Mouse (Mus musculus): ENCODE measurements around the gene Prmt7. TPM values are rescaled to one million over a fixed set of nuclear protein-coding genes. Genes with fewer than 3 reads are reported as not detected.

Prmt7 gene
- total RNA-seq, 2 experiments from 2014 or later = 34.4 to 37.6 TPM

DNA sequence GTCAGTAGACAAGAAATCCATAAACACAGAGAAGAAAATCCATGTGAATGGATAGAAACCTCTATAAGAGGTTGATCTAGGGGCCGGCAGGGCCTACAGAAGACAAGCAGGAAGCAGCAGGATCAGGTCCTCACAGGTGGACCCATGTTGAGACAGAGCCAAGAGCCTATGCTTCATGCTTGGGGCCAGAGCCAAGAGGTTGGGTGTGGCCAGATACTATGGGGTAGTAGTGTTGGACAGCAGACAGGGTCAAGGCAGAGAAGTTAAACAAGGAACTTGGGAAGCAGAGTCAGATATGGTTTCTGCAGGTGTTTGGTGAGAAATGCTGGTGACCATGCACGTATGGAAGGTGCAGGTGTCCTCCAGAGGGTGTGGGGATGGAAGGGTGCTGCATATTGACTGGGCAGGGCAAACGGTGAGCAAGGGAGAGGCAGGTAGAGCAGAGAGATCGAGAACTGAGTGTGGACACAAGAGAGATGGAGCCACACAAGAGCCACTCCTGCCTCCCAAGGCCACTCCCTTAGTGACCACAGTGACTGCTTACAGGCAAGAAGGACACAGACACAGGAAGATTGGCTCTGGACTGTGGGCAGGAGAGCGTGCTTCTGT lies 66.1 kb downstream of the Prmt7 start:
- intact Hi-C loops (cut with DNase I) = no loop called here
- DNase-seq (ENCODE audit: low spot score in 2 of 2) = no peak

- DNase-seq (ENCODE audit: low spot score in 2 of 2) = no peak
- intact Hi-C loops (cut with DNase I) = no loop called here
Measured at GRCm38 (mm10) chr8:106278367-106279042, 67.8 kb downstream of the Prmt7 start.

DNA sequence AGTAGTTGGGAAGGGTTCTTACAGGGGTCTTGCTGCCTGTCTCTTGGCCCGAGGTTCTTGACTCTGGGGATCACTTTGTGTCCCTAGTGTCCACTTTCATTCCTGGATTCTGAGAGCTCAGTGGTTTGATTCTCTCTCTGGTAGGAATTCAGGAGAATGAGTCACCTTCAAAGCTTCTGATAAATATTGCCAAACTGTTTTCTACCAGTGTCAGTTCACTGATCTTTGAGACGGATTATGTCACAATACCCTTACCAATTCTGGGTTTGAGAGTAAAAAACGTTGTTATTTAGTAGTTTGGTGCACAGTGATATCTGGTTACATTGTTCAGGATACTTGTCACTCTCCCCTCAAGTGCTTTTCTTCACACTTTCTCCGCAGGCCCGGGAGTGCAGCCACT lies 69.4 kb downstream of the Prmt7 start:
- intact Hi-C loops (cut with DNase I) = no loop called here
- no peak for DNase-seq (ENCODE audit: low spot score in 2 of 2)

DNA sequence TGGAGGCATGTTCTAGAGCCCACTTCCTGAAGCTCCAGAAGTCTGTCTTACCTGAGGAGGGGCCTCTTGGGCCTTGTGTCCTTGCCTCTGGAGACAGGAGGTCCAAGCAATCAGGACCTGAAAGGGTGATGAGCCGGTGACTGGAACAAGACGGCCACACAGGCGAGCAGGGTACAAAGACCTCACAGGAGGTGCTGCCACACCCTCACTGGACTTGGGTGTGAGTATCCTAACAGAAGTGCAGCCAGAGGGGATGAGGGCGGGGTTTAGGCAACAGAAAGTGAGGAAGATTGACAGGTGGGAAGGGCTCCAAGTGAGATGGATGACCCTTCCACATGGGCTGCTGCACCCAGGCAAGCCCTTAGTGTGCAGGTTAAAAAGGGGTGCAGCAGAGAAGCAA lies 70.1 kb downstream of the Prmt7 start:
- DNase-seq (ENCODE audit: low spot score in 2 of 2) = no peak
- intact Hi-C loops (cut with DNase I) = no loop called here

- no peak for DNase-seq (ENCODE audit: low spot score in 2 of 2)
- intact Hi-C loops (cut with DNase I) = no loop called here
Measured at GRCm38 (mm10) chr8:106287445-106287844, 76.7 kb downstream of the Prmt7 start.

- no peak for DNase-seq (ENCODE audit: low spot score in 2 of 2)
- intact Hi-C loops (cut with DNase I) = no loop called here
Measured at GRCm38 (mm10) chr8:106288732-106289131, 78.0 kb downstream of the Prmt7 start.

- no peak for DNase-seq (ENCODE audit: low spot score in 2 of 2)
- intact Hi-C loops (cut with DNase I) = no loop called here
Measured at GRCm38 (mm10) chr8:106289464-106289863, 78.7 kb downstream of the Prmt7 start.

GRCm38 (mm10) chr8:106292484-106293396 lies 82.0 kb downstream of the Prmt7 start:
- intact Hi-C loops (cut with DNase I) = no loop called here
- DNase-seq (ENCODE audit: low spot score in 2 of 2) = no peak

GRCm38 (mm10) chr8:106298261-106298660 lies 87.5 kb downstream of the Prmt7 start:
- intact Hi-C loops (cut with DNase I) = no loop called here
- no peak for DNase-seq (ENCODE audit: low spot score in 2 of 2)

- intact Hi-C loops (cut with DNase I) = no loop called here
Measured at GRCm38 (mm10) chr8:106298846-106299245, 88.1 kb downstream of the Prmt7 start.

GRCm38 (mm10) chr8:106299686-106300085 lies 89.0 kb downstream of the Prmt7 start:
- intact Hi-C loops (cut with DNase I) = no loop called here

More at GRCm38 (mm10) chr8:106298846-106299245, 88.1 kb downstream of the Prmt7 start:
- DNase-seq (ENCODE audit: low spot score in 2 of 2) = no peak

GRCm38 (mm10) chr8:106300739-106301715 lies 90.3 kb downstream of the Prmt7 start:
- intact Hi-C loops (cut with DNase I) = no loop called here

More at GRCm38 (mm10) chr8:106299686-106300085, 89.0 kb downstream of the Prmt7 start:
- DNase-seq (ENCODE audit: low spot score in 2 of 2) = no peak

More at GRCm38 (mm10) chr8:106300739-106301715, 90.3 kb downstream of the Prmt7 start:
- peak; percentile 60 to 71 for DNase-seq (ENCODE audit: low spot score in 2 of 2)

Other genes starting within 250 kb of the Prmt7 start
- gene Slc12a4, start 244.8 kb upstream of the Prmt7 start, total RNA-seq (2021) = 10 to 100 TPM; 20.0 to 23.3 TPM
- gene Dpep3, start 231.5 kb upstream of the Prmt7 start, total RNA-seq (2021) = not detected
- 10 to 100 TPM; 16.7 to 18.9 TPM for gene Dus2, start 219.6 kb upstream of the Prmt7 start, total RNA-seq (2021)
- gene Dpep2nb, start 205.0 kb upstream of the Prmt7 start, total RNA-seq (2021) = not detected
- 10 to 100 TPM; 12.8 to 13.8 TPM for gene Ddx28, start 199.1 kb upstream of the Prmt7 start, total RNA-seq (2021)
- 10 to 100 TPM in 1 of 2 experiments, 1 to 10 TPM in 1; 9.3 to 12.2 TPM for gene Nfatc3, start 152.1 kb upstream of the Prmt7 start, total RNA-seq (2021)
- not detected for gene Esrp2, start 74.0 kb upstream of the Prmt7 start, total RNA-seq (2021)
- gene Pla2g15, start 60.5 kb upstream of the Prmt7 start, total RNA-seq (2021) = 10 to 100 TPM; 25.4 to 27.5 TPM
- 10 to 100 TPM; 27.6 to 32.4 TPM for gene Slc7a6, start 42.1 kb upstream of the Prmt7 start, total RNA-seq (2021)
- gene Slc7a6os, start within 50 bp of the Prmt7 start, total RNA-seq (2021) = 10 to 100 TPM; 24.2 to 29.5 TPM
- 10 to 100 TPM; 59.4 to 74.6 TPM for gene Smpd3, start 127.1 kb downstream of the Prmt7 start, total RNA-seq (2021)
- gene Zfp90, start 204.4 kb downstream of the Prmt7 start, total RNA-seq (2021) = 10 to 100 TPM in 1 of 2 experiments, 1 to 10 TPM in 1; 9.9 to 10.4 TPM

Measured in left cerebral cortex, postnatal 25 days (tissue).